Mouse (Mus musculus) midbrain, postnatal 0 days (tissue): ENCODE data around the gene Orai3. TPM values are rescaled to one million over a fixed set of nuclear protein-coding genes. Genes with fewer than 3 reads are reported as not detected.
A peak's percentile ranks its signal among the peaks of the same experiment; 100 is the strongest.

Experiments used
- ATAC-seq: fragments of 200-750 bp; cut with Nextera tagmentation; 2 replicates; pipeline ENCODE4 v1.8.0; 2017; ENCODE audit warnings: moderate number of reproducible peaks, mild to moderate bottlenecking, moderate TSS enrichment, moderate library complexity; ENCODE audit not compliant: low FRiP score
- DNase-seq: peaks from one replicate; pipeline ENCODE4 v3.0.0-alpha.2; 2015; ENCODE audit warnings: low spot score
- H3K27ac ChIP-seq: fragments of 300-500 bp; sonication (generic); 2 replicates; pipeline ENCODE4 v1.5.1; 2014; ENCODE audit warnings: low read depth, mild to moderate bottlenecking, low read length, mixed read lengths
- H3K27me3 ChIP-seq: fragments of 300-500 bp; sonication (generic); 2 replicates; pipeline ENCODE4 v1.6.1; 2014; ENCODE audit warnings: low read length, control low read depth, mixed read lengths; ENCODE audit not compliant: insufficient read depth
- H3K36me3 ChIP-seq: fragments of 300-500 bp; sonication (generic); 2 replicates; pipeline ENCODE4 v1.6.1; 2014; ENCODE audit warnings: low read length, control low read depth, mixed read lengths; ENCODE audit not compliant: insufficient read depth
- H3K4me1 ChIP-seq: fragments of 300-500 bp; sonication (generic); 2 replicates; pipeline ENCODE4 v1.6.1; 2014; ENCODE audit warnings: mild to moderate bottlenecking, control low read depth, antibody characterized with exemption, low read length, mixed read lengths; ENCODE audit not compliant: insufficient read depth
- H3K4me2 ChIP-seq: fragments of 300-500 bp; sonication (generic); 2 replicates; pipeline ENCODE4 v1.6.1; 2014; ENCODE audit warnings: low read depth, mild to moderate bottlenecking, low read length, mixed read lengths; ENCODE audit not compliant: poor library complexity, severe bottlenecking
- H3K4me3 ChIP-seq: fragments of 300-500 bp; sonication (generic); 2 replicates; pipeline ENCODE4 v1.5.1; 2014; ENCODE audit warnings: low read depth, mild to moderate bottlenecking, low read length, moderate library complexity
- H3K9ac ChIP-seq: fragments of 300-500 bp; sonication (generic); replicated peaks from 2 replicates; pipeline ENCODE4 v1.6.1; 2014; ENCODE audit warnings: mild to moderate bottlenecking, low read length, moderate library complexity, mixed read lengths; ENCODE audit not compliant: poor library complexity, severe bottlenecking
- H3K9me3 ChIP-seq: fragments of 300-500 bp; sonication (generic); 2 replicates; pipeline ENCODE4 v1.6.1; 2016; ENCODE audit warnings: low read length, control low read depth
- CTCF ChIP-seq: IDR thresholded peaks from 2 replicates; pipeline ENCODE4 v1.5.1; 2016; ENCODE audit warnings: antibody characterized with exemption, mild to moderate bottlenecking
- WGBS: fragments of 180-500 bp; shearing (Covaris S2); extraction: QIAGEN DNeasy Blood & Tissue Kit; methylation state at CpG from one replicate; pipeline ENCODE4 v1.1.7; 2014; 5-methylcytosine and 5-hydroxymethylcytosine counted together
- polyA plus RNA-seq: library from polyadenylated mRNA; unstranded; fragments of >200 nt; fragmentation: Nextera tagmentation; extraction: Ambion mirVana; gene quantifications from 2 replicates; pipeline ENCODE4 v1.2.1, GENCODE M21; 2015
- total RNA-seq: library from RNA; depleted of rRNA; stranded (reverse); fragments of >200 nt; gene quantifications from 2 replicates; pipeline ENCODE4 v1.2.3, GENCODE M21; 2014; rRNA removed

Gene Orai3
- total and polyA plus RNA-seq, 2 experiments from 2014 or later = 10.0 to 17.6 TPM

GRCm38 (mm10) chr7:127823236-127824171 is 53.9 kb downstream of the Orai3 start:
- Histone ChIP-seq H3K4me1 (peaks cover 14% of the 10 kb centered on the region), H3K4me2 (peak overlapping the region; percentile 78), H3K9me3 (no peaks in the 10 kb centered on the region), H3K9ac (peak overlapping the region; percentile 97), H3K27me3 (no peaks in the 10 kb centered on the region), H3K36me3 (no peaks in the 10 kb centered on the region), H3K4me3 (peak overlapping the region; percentile 81), H3K27ac (peak overlapping the region; percentile 94)
- 55% methylated on average over 10 of the region's 11 CpGs for WGBS
- peak; percentile 56 for TF ChIP-seq CTCF
- DNase-seq = no peak
- ATAC-seq = peak; percentile 52

GRCm38 (mm10) chr7:127824176-127824871 is 54.7 kb downstream of the Orai3 start, which contains the start of the genes Stx4a and Stx1b:
Stx4a (plus strand) TSS chr7:127824294.
Stx1b (minus strand) TSS chr7:127824549.
- TF ChIP-seq CTCF = no peak
- H3K36me3 ChIP-seq = no peaks in the 10 kb centered on the region
- peak within 1 kb of the TSS; percentile 78 for H3K4me2 ChIP-seq
- DNase-seq = peak; percentile 82
- 3% methylated on average over 22 of the region's 38 CpGs for WGBS
- H3K4me1 ChIP-seq = peaks cover 14% of the 10 kb centered on the region
- no peaks in the 10 kb centered on the region for H3K9me3 ChIP-seq
- H3K27ac ChIP-seq = peak within 1 kb of the TSS; percentile 94
- H3K27me3 ChIP-seq = no peaks in the 10 kb centered on the region
- peak; percentile 87 for ATAC-seq
- H3K9ac ChIP-seq = peak within 1 kb of the TSS; percentile 97
- H3K4me3 ChIP-seq = peak within 1 kb of the TSS; percentile 81

Other genes with a start within 250 kb of the Orai3 start
- gene Tmem265, start 208.4 kb upstream of the Orai3 start, total RNA-seq = 1.9 and 2.7 TPM in 2 replicates
- 8.7 and 9.7 TPM in 2 replicates for gene Tmem265, start 208.4 kb upstream of the Orai3 start, polyA plus RNA-seq
- gene Phkg2, start 196.5 kb upstream of the Orai3 start, total RNA-seq = 54.0 and 60.9 TPM in 2 replicates
- gene Phkg2, start 196.5 kb upstream of the Orai3 start, polyA plus RNA-seq = 62.5 and 64.7 TPM in 2 replicates
- gene Ccdc189, start 181.2 kb upstream of the Orai3 start, total RNA-seq = 6.7 and 8.1 TPM in 2 replicates
- 11.8 and 13.5 TPM in 2 replicates for gene Ccdc189, start 181.2 kb upstream of the Orai3 start, polyA plus RNA-seq
- gene Rnf40, start 181.0 kb upstream of the Orai3 start, total RNA-seq = 34.5 and 42.9 TPM in 2 replicates
- 38.1 and 40.9 TPM in 2 replicates for gene Rnf40, start 181.0 kb upstream of the Orai3 start, polyA plus RNA-seq
- 36.1 and 42.6 TPM in 2 replicates for gene Zfp629, start 154.0 kb upstream of the Orai3 start, total RNA-seq
- gene Zfp629, start 154.0 kb upstream of the Orai3 start, polyA plus RNA-seq = 15.1 and 15.5 TPM in 2 replicates
- 115 and 131 TPM in 2 replicates for gene Bcl7c, start 60.9 kb upstream of the Orai3 start, total RNA-seq
- 41.3 and 49.2 TPM in 2 replicates for gene Bcl7c, start 60.9 kb upstream of the Orai3 start, polyA plus RNA-seq
- gene Ctf1, start 57.1 kb upstream of the Orai3 start, total RNA-seq = 5.5 and 5.6 TPM in 2 replicates
- 3.2 and 3.8 TPM in 2 replicates for gene Ctf1, start 57.1 kb upstream of the Orai3 start, polyA plus RNA-seq
- gene Ctf2, start 37.6 kb upstream of the Orai3 start, total RNA-seq = not detected in 2 replicates
- not detected in 2 replicates for gene Ctf2, start 37.6 kb upstream of the Orai3 start, polyA plus RNA-seq
- gene Fbxl19, start 25.3 kb upstream of the Orai3 start, total RNA-seq = 207 and 221 TPM in 2 replicates
- gene Fbxl19, start 25.3 kb upstream of the Orai3 start, polyA plus RNA-seq = 5.9 and 8.3 TPM in 2 replicates
- gene Setd1a, start 6.9 kb downstream of the Orai3 start, total RNA-seq = 18.0 and 19.8 TPM in 2 replicates
- 12.7 and 16.4 TPM in 2 replicates for gene Setd1a, start 6.9 kb downstream of the Orai3 start, polyA plus RNA-seq
- gene Gm49388, start 15.8 kb downstream of the Orai3 start, total RNA-seq = not detected in 2 replicates
- not detected in 2 replicates for gene Gm49388, start 15.8 kb downstream of the Orai3 start, polyA plus RNA-seq
- gene Hsd3b7, start 30.8 kb downstream of the Orai3 start, total RNA-seq = 7.1 and 12.8 TPM in 2 replicates
- gene Hsd3b7, start 30.8 kb downstream of the Orai3 start, polyA plus RNA-seq = 8.6 and 11.3 TPM in 2 replicates
- gene Stx4a, start 54.5 kb downstream of the Orai3 start, total RNA-seq = 6.7 and 7.1 TPM in 2 replicates
- 20.0 and 20.7 TPM in 2 replicates for gene Stx4a, start 54.5 kb downstream of the Orai3 start, polyA plus RNA-seq
- gene Stx1b, start 54.7 kb downstream of the Orai3 start, total RNA-seq = 83.6 and 88.9 TPM in 2 replicates
- gene Stx1b, start 54.7 kb downstream of the Orai3 start, polyA plus RNA-seq = 83.9 and 87.1 TPM in 2 replicates
- gene Zfp646, start 106.4 kb downstream of the Orai3 start, total RNA-seq = 32.3 and 33.8 TPM in 2 replicates
- gene Zfp646, start 106.4 kb downstream of the Orai3 start, polyA plus RNA-seq = 3.8 and 4.2 TPM in 2 replicates
- gene Zfp668, start 107.0 kb downstream of the Orai3 start, total RNA-seq = 27.8 and 31.0 TPM in 2 replicates
- 26.0 and 29.7 TPM in 2 replicates for gene Zfp668, start 107.0 kb downstream of the Orai3 start, polyA plus RNA-seq
- gene Prss53, start 121.2 kb downstream of the Orai3 start, total RNA-seq = 0.55 and 1.0 TPM in 2 replicates
- gene Prss53, start 121.2 kb downstream of the Orai3 start, polyA plus RNA-seq = 0.77 and 0.82 TPM in 2 replicates
- gene Gm21974, start 125.6 kb downstream of the Orai3 start, total RNA-seq = 0.16 TPM in 1 of 2 replicates, not detected in the other
- gene Gm21974, start 125.6 kb downstream of the Orai3 start, polyA plus RNA-seq = not detected in 2 replicates
- 22.7 and 30.3 TPM in 2 replicates for gene Vkorc1, start 125.8 kb downstream of the Orai3 start, total RNA-seq
- 61.2 and 62.8 TPM in 2 replicates for gene Vkorc1, start 125.8 kb downstream of the Orai3 start, polyA plus RNA-seq
- 47.8 and 77.7 TPM in 2 replicates for gene Bckdk, start 134.3 kb downstream of the Orai3 start, total RNA-seq
- 52.7 and 63.7 TPM in 2 replicates for gene Bckdk, start 134.3 kb downstream of the Orai3 start, polyA plus RNA-seq
- 28.1 and 33.7 TPM in 2 replicates for gene Kat8, start 142.7 kb downstream of the Orai3 start, total RNA-seq
- gene Kat8, start 142.7 kb downstream of the Orai3 start, polyA plus RNA-seq = 34.8 TPM in 2 replicates
- gene Prss8, start 160.3 kb downstream of the Orai3 start, total RNA-seq = 0.90 and 2.7 TPM in 2 replicates
- gene Prss8, start 160.3 kb downstream of the Orai3 start, polyA plus RNA-seq = 0.37 and 0.69 TPM in 2 replicates
- 6.1 and 20.1 TPM in 2 replicates for gene Prss36, start 176.9 kb downstream of the Orai3 start, total RNA-seq
- gene Prss36, start 176.9 kb downstream of the Orai3 start, polyA plus RNA-seq = 13.3 and 15.5 TPM in 2 replicates
- gene Fus, start 197.6 kb downstream of the Orai3 start, total RNA-seq = 29.3 and 41.9 TPM in 2 replicates
- 207 and 244 TPM in 2 replicates for gene Fus, start 197.6 kb downstream of the Orai3 start, polyA plus RNA-seq
- gene Pycard, start 224.1 kb downstream of the Orai3 start, total RNA-seq = 4.3 and 6.6 TPM in 2 replicates
- 7.8 and 10.8 TPM in 2 replicates for gene Pycard, start 224.1 kb downstream of the Orai3 start, polyA plus RNA-seq
- 0.19 and 0.77 TPM in 2 replicates for gene Trim72, start 234.1 kb downstream of the Orai3 start, total RNA-seq
- gene Trim72, start 234.1 kb downstream of the Orai3 start, polyA plus RNA-seq = not detected in 2 replicates